8 mouse cellular contexts compared by ENCODE assay signal in the genomic region with DNA sequence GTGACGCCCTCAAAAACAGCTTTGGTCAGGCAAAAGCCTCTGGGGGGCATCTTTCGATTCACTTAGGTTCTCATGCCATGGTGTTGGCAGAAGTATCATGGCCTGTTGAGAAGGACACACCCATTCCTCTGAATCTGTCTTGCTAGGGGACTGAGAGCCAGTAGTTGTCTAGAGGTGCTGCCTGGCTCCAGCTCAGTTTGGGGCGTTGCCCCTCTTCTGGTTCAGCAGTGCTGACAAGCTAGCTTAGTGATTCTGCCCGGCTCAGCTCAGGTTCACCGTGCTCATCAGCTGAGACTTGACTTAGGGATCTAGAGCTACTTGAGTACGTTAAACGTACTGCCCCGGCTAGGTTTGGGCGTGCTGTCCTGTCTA. TPM values are rescaled to one million over a fixed set of nuclear protein-coding genes. Genes with fewer than 3 reads are reported as not detected.
A peak's percentile ranks its signal among the peaks of the same experiment; 100 is the strongest.
DNase-seq lines count a peak whose midpoint lies in the region; ATAC-seq and TF ChIP-seq lines count a peak whose summit lies in the region.

No protein-coding gene starts in this region.

- peaks cover 19% of the 10 kb centered on the region for H3K4me1 ChIP-seq in kidney, embryonic 15.5 days
- no peaks in the 10 kb centered on the region for H3K4me1 ChIP-seq in cortical plate, adult 2 months (ENCODE audit: control insufficient read depth, insufficient read depth, low read length)
- no peaks in the 10 kb centered on the region; the same call in 1 of the 2 replicates for H3K4me1 ChIP-seq in intestine, embryonic 14.5 days (replicated peaks; ENCODE audit: control insufficient read depth, insufficient read depth, low read length)
- H3K4me1 ChIP-seq in midbrain, embryonic 16.5 days (ENCODE audit: control insufficient read depth, insufficient read depth, low read length), result peaks cover 4% of the 10 kb centered on the region; the same call in 1 of the 2 replicates

- no peaks in the 10 kb centered on the region for H3K9me3 ChIP-seq in kidney, embryonic 15.5 days (replicated peaks)
- H3K9me3 ChIP-seq in intestine, embryonic 14.5 days (ENCODE audit: control insufficient read depth, low read length), result no peaks in the 10 kb centered on the region
- no peaks in the 10 kb centered on the region for H3K9me3 ChIP-seq in midbrain, embryonic 16.5 days (replicated peaks; ENCODE audit: control insufficient read depth, low read length, poor library complexity, severe bottlenecking)

- peak overlapping the region; percentile 96 for H3K4me2 ChIP-seq in kidney, embryonic 15.5 days
- peak overlapping the region; percentile 97 for H3K4me2 ChIP-seq in intestine, embryonic 14.5 days (ENCODE audit: low read length)
- peak overlapping the region; percentile 98 for H3K4me2 ChIP-seq in midbrain, embryonic 16.5 days (ENCODE audit: low read length)

- DNase-seq in kidney, adult 18-20 months, result no peak
- no peak for DNase-seq in intestine, embryonic 14.5 days (ENCODE audit: low spot score)
- no peak for DNase-seq in gastrocnemius, postnatal 4 days (ENCODE audit: low spot score in 2 of 2)
- DNase-seq in cerebellum, adult 9-10 months, result no peak
- DNase-seq in left cerebral cortex, adult 18-20 months (ENCODE audit: low spot score in 2 of 2), result no peak

- H3K36me3 ChIP-seq in kidney, embryonic 15.5 days, result no peaks in the 10 kb centered on the region
- H3K36me3 ChIP-seq in intestine, embryonic 14.5 days (ENCODE audit: control insufficient read depth, insufficient read depth, low read length), result no peaks in the 10 kb centered on the region
- H3K36me3 ChIP-seq in midbrain, embryonic 16.5 days (ENCODE audit: control insufficient read depth, insufficient read depth, low read length), result no peaks in the 10 kb centered on the region

- 25% methylated on average over 9 of the region's 9 CpGs for WGBS in kidney, embryonic 15.5 days
- 20% methylated on average over 9 of the region's 9 CpGs for WGBS in intestine, embryonic 14.5 days
- WGBS in midbrain, embryonic 16.5 days, result 22% methylated on average over 9 of the region's 9 CpGs

- peaks cover 7% of the 10 kb centered on the region; the same call in 1 of the 2 replicates for H3K27me3 ChIP-seq in kidney, embryonic 15.5 days
- 0 out of 2 replicates have a peak, but pooled peaks cover 3% of the 10 kb centered on the region for H3K27me3 ChIP-seq in intestine, embryonic 14.5 days (replicated peaks; ENCODE audit: control insufficient read depth, insufficient read depth, low read length)
- H3K27me3 ChIP-seq in midbrain, embryonic 16.5 days (ENCODE audit: control insufficient read depth, insufficient read depth, low read depth, low read length), result peaks cover 18% of the 10 kb centered on the region

- H3K27ac ChIP-seq in kidney, embryonic 15.5 days, result peak overlapping the region; percentile 78; the same call in 1 of the 2 replicates
- H3K27ac ChIP-seq in cortical plate, adult 2 months (ENCODE audit: insufficient read depth, low read length), result no peak overlapping the region
- no peak overlapping the region for H3K27ac ChIP-seq in intestine, embryonic 14.5 days (ENCODE audit: low read depth)
- H3K27ac ChIP-seq in midbrain, embryonic 16.5 days (ENCODE audit: low read length), result no peak overlapping the region

- H3K9ac ChIP-seq in kidney, embryonic 15.5 days, result peak overlapping the region; percentile 64
- H3K9ac ChIP-seq in intestine, embryonic 14.5 days (ENCODE audit: low read length), result no peak overlapping the region
- H3K9ac ChIP-seq in midbrain, embryonic 16.5 days (ENCODE audit: low read depth, low read length), result peak overlapping the region; percentile 63; the same call in 1 of the 2 replicates

- no peak for TF ChIP-seq POLR2A in cortical plate, adult 2 months (IDR thresholded peaks at IDR 0.05; ENCODE audit: extremely low read depth, insufficient read depth, low read length)

- no peak for TF ChIP-seq CTCF in cortical plate, adult 2 months (IDR thresholded peaks at IDR 0.05; ENCODE audit: extremely low read depth, insufficient read depth, low read length)

- ATAC-seq in kidney, embryonic 15.5 days (replicated peaks; ENCODE audit: low FRiP score), result peak; percentile 7; the same call in 1 of the 2 replicates
- ATAC-seq in intestine, embryonic 14.5 days (replicated peaks; ENCODE audit: low FRiP score, low TSS enrichment, low read depth), result no peak
- no peak for ATAC-seq in midbrain, embryonic 16.5 days

- H3K4me3 ChIP-seq in kidney, embryonic 15.5 days (replicated peaks), result peak overlapping the region; percentile 71
- H3K4me3 ChIP-seq in cortical plate, adult 2 months (ENCODE audit: insufficient read depth, low read length), result peak overlapping the region; percentile 46; the same call in 1 of the 2 replicates
- peak overlapping the region; percentile 56 for H3K4me3 ChIP-seq in intestine, embryonic 14.5 days (ENCODE audit: low read depth, low read length)
- peak overlapping the region; percentile 61 for H3K4me3 ChIP-seq in midbrain, embryonic 16.5 days (ENCODE audit: low read depth, low read length)

RNA-seq across cellular contexts. Expression of gene Syk, which starts 0.5 kb away (rescaled TPM):
- 7.4 and 7.5 TPM in 2 replicates for polyA plus RNA-seq in kidney, embryonic 15.5 days (2015; fragmentation: Nextera tagmentation; extraction: Ambion mirVana)
- polyA plus RNA-seq in cortical plate, adult 2 months (2012; rRNA removed), result 3.2 and 3.3 TPM in 2 replicates
- polyA plus RNA-seq in intestine, embryonic 14.5 days (2014; fragmentation: Nextera tagmentation; extraction: Ambion mirVana), result 3.4 and 4.3 TPM in 2 replicates
- 1.1 and 1.2 TPM in 2 replicates for polyA plus RNA-seq in midbrain, embryonic 16.5 days (2015; fragmentation: Nextera tagmentation; extraction: Ambion mirVana)
- total RNA-seq in gastrocnemius, postnatal 4 days (2021), result 1 to 10 TPM; 5.6 to 5.9 TPM
- 1 to 10 TPM; 2.3 to 3.4 TPM for total RNA-seq in left cerebral cortex, adult 18-20 months (2021)

RNA-seq across cellular contexts. Expression of gene Diras2, which starts 51.4 kb away (rescaled TPM):
- 0.17 and 0.40 TPM in 2 replicates for polyA plus RNA-seq in kidney, embryonic 15.5 days (2015; fragmentation: Nextera tagmentation; extraction: Ambion mirVana)
- 183 and 184 TPM in 2 replicates for polyA plus RNA-seq in cortical plate, adult 2 months (2012; rRNA removed)
- polyA plus RNA-seq in intestine, embryonic 14.5 days (2014; fragmentation: Nextera tagmentation; extraction: Ambion mirVana), result 0.56 and 0.58 TPM in 2 replicates
- 6.6 and 7.6 TPM in 2 replicates for polyA plus RNA-seq in midbrain, embryonic 16.5 days (2015; fragmentation: Nextera tagmentation; extraction: Ambion mirVana)
- total RNA-seq in gastrocnemius, postnatal 4 days (2021), result under 1 TPM; 0.15 to 0.16 TPM
- total RNA-seq in left cerebral cortex, adult 18-20 months (2021), result 100 to 1,000 TPM; 149 to 165 TPM

Comparison
In these comparisons a context has a peak if more than half of its experiments do, and no peak if none do; other contexts are left out.
1. RNA of gene Diras2, which starts 51.4 kb away (polyA plus RNA-seq): 183 to 184 TPM in cortical plate, adult 2 months; 6.6 to 7.6 TPM in midbrain, embryonic 16.5 days, 0.56 to 0.58 TPM in intestine, embryonic 14.5 days and 0.17 to 0.40 TPM in kidney, embryonic 15.5 days; every median in the first group is over 10 times any median in the second.
2. Peak in every context shown above with its lines, with median percentiles within 50 percentile points of each other: H3K4me2 ChIP-seq and H3K4me3 ChIP-seq.